Comparison of ENCODE assay signal across 27 mouse cellular contexts in genomic region chr12:44952072-44952471, GRCm38 (mm10).
DNase-seq lines count a peak whose midpoint lies in the region; ATAC-seq lines count a peak whose summit lies in the region.
"Had no signal": no experiment of that assay in that cellular context is flagged by ENCODE, and none has a peak within 500 bp of the region (broad histone marks: within the 10 kb centered on the region; RNA-seq: fewer than 3 reads in every experiment).

No protein-coding gene starts in this region.

- H3K4me3 ChIP-seq in heart, embryonic 16.5 days (ENCODE audit: low read length): no peak overlapping the region
- H3K4me3 ChIP-seq: gastrocnemius, adult 2 months; limb, embryonic 12.5 days; lung, embryonic 15.5 days; megakaryocyte, embryonic 14.5 days; midbrain, embryonic 15.5 days; myocyte; neural tube, embryonic 13.5 days; stomach, embryonic 15.5 days had no signal

- no peaks in the 10 kb centered on the region for H3K27me3 ChIP-seq in heart, embryonic 16.5 days (ENCODE audit: control insufficient read depth, insufficient read depth, low read length)
- H3K27me3 ChIP-seq: limb, embryonic 12.5 days; lung, embryonic 15.5 days; megakaryocyte, embryonic 14.5 days; midbrain, embryonic 15.5 days; neural tube, embryonic 13.5 days; stomach, embryonic 15.5 days had no signal

- H3K4me1 ChIP-seq in heart, embryonic 16.5 days (ENCODE audit: control insufficient read depth, insufficient read depth, low read length): 0 out of 2 replicates have a peak, but pooled peaks cover 5% of the 10 kb centered on the region
- H3K4me1 ChIP-seq: limb, embryonic 12.5 days; lung, embryonic 15.5 days; megakaryocyte, embryonic 14.5 days; midbrain, embryonic 15.5 days; neural tube, embryonic 13.5 days; stomach, embryonic 15.5 days had no signal

- no peaks in the 10 kb centered on the region for H3K9me3 ChIP-seq in heart, embryonic 16.5 days (replicated peaks; ENCODE audit: control insufficient read depth, low read length)
- H3K9me3 ChIP-seq: limb, embryonic 12.5 days; lung, embryonic 15.5 days; megakaryocyte, embryonic 14.5 days; midbrain, embryonic 15.5 days; neural tube, embryonic 13.5 days; stomach, embryonic 15.5 days had no signal

- no peak overlapping the region for H3K4me2 ChIP-seq in heart, embryonic 16.5 days (ENCODE audit: low read depth, low read length)
- H3K4me2 ChIP-seq: hindbrain, embryonic 14.5 days; limb, embryonic 12.5 days; lung, embryonic 15.5 days; midbrain, embryonic 15.5 days; neural tube, embryonic 13.5 days; stomach, embryonic 15.5 days had no signal

- ATAC-seq in heart, embryonic 16.5 days (replicated peaks; ENCODE audit: extremely low read depth, insufficient read depth, low FRiP score): peak; percentile 78
- ATAC-seq: forebrain, embryonic 14.5 days; inflammation-experienced regulatory T-cells, adult 6 months; midbrain, embryonic 15.5 days had no signal

- H3K27ac ChIP-seq in heart, embryonic 16.5 days (ENCODE audit: low read length): peak overlapping the region; percentile 13; the same call in 1 of the 2 replicates
- H3K27ac ChIP-seq: gastrocnemius, adult 2 months; hindbrain, embryonic 14.5 days; limb, embryonic 12.5 days; liver, embryonic 14.5 days; lung, embryonic 15.5 days; midbrain, embryonic 15.5 days; neural tube, embryonic 13.5 days; stomach, embryonic 15.5 days had no signal

- intact Hi-C loops in heart, postnatal 10 days (cut with DNase I): no loop called here

- DNase-seq in adrenal gland, adult 2 months: peak; percentile 69
- no peak for DNase-seq in adrenal gland, postnatal 25 days
- no peak for DNase-seq in heart, postnatal 10 days
- DNase-seq in lung, postnatal 10 days: peak; percentile 19
- DNase-seq in lung, postnatal 25 days (ENCODE audit: low spot score): no peak
- peak; percentile 50 for DNase-seq in adrenal gland, postnatal 14 days
- DNase-seq in spleen, adult 12 weeks (ENCODE audit: low spot score): no peak
- DNase-seq: cerebellum, adult 9-10 months; gastrocnemius, adult 2 months; heart, postnatal 36 days; kidney, adult 18-20 months; kidney, postnatal 36 days; right cerebral cortex, adult 18-20 months; right cerebral cortex, postnatal 4 days; thymus, postnatal 25 days had no signal

- H3K36me3 ChIP-seq in heart, embryonic 16.5 days (ENCODE audit: control insufficient read depth, insufficient read depth): no peaks in the 10 kb centered on the region
- H3K36me3 ChIP-seq: limb, embryonic 12.5 days; lung, embryonic 15.5 days; midbrain, embryonic 15.5 days; neural tube, embryonic 13.5 days; stomach, embryonic 15.5 days had no signal

- no peak overlapping the region for H3K9ac ChIP-seq in heart, embryonic 16.5 days (ENCODE audit: low read length)
- H3K9ac ChIP-seq: hindbrain, embryonic 14.5 days; limb, embryonic 12.5 days; liver, embryonic 14.5 days; lung, embryonic 15.5 days; midbrain, embryonic 15.5 days; neural tube, embryonic 13.5 days; stomach, embryonic 15.5 days had no signal

- 60% methylated on average over 3 of the region's 3 CpGs for WGBS in heart, embryonic 16.5 days

Comparison
In these comparisons a context has a peak if more than half of its experiments do, and no peak if none do; other contexts are left out.
1. DNase-seq: peak in adrenal gland, adult 2 months (single experiment), lung, postnatal 10 days (single experiment) and adrenal gland, postnatal 14 days (single experiment); none in adrenal gland, postnatal 25 days (single experiment), heart, postnatal 10 days (0 of 2), lung, postnatal 25 days (single experiment) and spleen, adult 12 weeks (single experiment).